Mouse (Mus musculus) myocyte (in vitro differentiated cells): Measurements from ENCODE around the gene Cox18.

Experiments used
- E2F4 ChIP-seq: IDR thresholded peaks from one replicate; pipeline ENCODE4 v1.6.1; 2011; ENCODE audit warnings: mild to moderate bottlenecking, control low read depth, moderate library complexity; ENCODE audit not compliant: insufficient read depth
- MYOG ChIP-seq, 3 experiments: IDR thresholded peaks; one replicate each; pipeline ENCODE4 v1.6.1; 2011; ENCODE audit warnings: control low read depth in 2 of 3, low read depth in 2 of 3, mild to moderate bottlenecking in 2 of 3; ENCODE audit not compliant: insufficient read length in 2 of 3, control insufficient read depth in 1 of 3, insufficient read depth in 1 of 3
- POLR2A ChIP-seq: IDR thresholded peaks from one replicate; pipeline ENCODE4 v1.6.1; 2011; ENCODE audit warnings: low read depth, mild to moderate bottlenecking, control low read depth, moderate library complexity; ENCODE audit not compliant: insufficient read length
- POLR2AphosphoS2 ChIP-seq: IDR thresholded peaks from one replicate; pipeline ENCODE4 v1.6.1; 2011; ENCODE audit warnings: low read depth, control low read depth; ENCODE audit not compliant: insufficient read length

GRCm38 (mm10) chr5:90178116-90178515 is 45.7 kb downstream of the Cox18 start:
- TF ChIP-seq POLR2A, result no peak
- no peak for TF ChIP-seq MYOG (IDR thresholded peaks at IDR 0.05; ENCODE audit: control insufficient read depth in 1 of 3, insufficient read depth in 1 of 3, insufficient read length in 2 of 3, low read depth in 2 of 3)
- no peak for TF ChIP-seq POLR2AphosphoS2
- TF ChIP-seq E2F4, result no peak
